Mouse (Mus musculus): ENCODE measurements around the gene Tfap2e. TPM values are rescaled to one million over a fixed set of nuclear protein-coding genes. Genes with fewer than 3 reads are reported as not detected.

Gene Tfap2e
- not detected in 2 replicates for total RNA-seq (2014; fragmentation: Nextera tagmentation)
- not detected in 2 replicates for total RNA-seq (2017)

DNA sequence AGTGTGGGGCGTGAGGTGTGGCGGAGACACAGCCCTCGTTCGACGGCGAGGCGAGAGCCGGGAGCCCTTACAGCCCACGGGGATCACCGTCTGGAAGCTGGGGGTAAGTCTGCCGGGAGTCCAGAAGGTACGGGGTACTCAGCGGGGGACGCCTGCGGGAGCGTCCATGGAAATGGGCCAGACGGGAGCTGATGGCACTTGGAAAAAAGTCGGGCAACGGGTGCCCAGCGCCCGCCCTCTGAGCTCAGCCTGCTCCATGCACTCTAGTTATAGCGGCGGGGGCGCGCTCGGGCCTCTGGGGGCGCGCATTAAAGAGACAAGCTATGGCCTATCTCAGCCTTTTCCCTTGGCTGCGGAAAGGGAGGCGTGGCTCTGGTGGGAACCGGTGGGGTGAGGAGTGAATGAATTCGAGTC lies at the start of gene Tfap2e:
TSS of gene Tfap2e (minus strand) at position 240 of the 414 bp plus-strand sequence.
- peak; percentile 45; the same call in 1 of the 2 replicates for ATAC-seq (replicated peaks; ENCODE audit: poor library complexity, severe bottlenecking)

DNA sequence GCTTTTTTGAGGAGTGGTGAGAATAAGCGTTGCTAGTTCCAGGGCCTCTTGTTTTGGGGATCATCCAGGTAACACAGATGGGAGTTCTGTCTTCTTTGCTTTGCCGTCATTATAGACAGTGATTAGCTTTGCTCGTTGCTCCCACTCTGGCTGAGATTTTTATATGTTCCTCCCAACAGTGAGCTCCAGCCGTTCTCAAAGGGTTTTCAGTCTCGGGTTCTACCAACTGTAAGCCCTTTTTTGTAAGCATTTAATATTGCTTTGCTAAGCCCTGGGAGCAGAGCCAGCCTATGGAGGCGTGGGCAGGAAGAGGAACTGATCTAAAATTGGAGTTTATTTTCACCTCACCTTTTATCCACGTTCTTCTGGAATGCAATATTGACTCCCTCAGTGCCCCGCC lies 47.0 kb upstream of the Tfap2e start:
- ATAC-seq (replicated peaks; ENCODE audit: poor library complexity, severe bottlenecking): no peak

DNA sequence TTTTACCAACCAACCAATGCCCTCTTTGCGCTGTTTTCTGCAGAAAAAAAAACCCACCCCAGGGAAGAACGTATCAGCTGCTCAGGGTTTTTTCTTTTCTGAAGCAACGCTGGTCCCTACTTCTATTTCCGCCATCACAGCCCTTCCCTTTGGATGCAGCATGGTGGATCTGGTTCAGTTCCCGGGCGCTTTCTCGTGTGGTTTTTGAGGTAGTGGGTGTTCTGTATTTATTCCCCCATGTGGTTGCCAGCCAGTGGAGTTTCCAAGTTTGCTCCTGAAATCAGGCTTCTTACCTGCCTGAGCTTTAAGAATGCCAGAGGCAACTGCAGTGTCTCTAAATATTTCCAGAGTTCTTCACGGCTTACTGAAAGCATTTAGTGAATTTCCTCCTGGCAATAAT lies 46.5 kb upstream of the Tfap2e start:
- ATAC-seq (replicated peaks; ENCODE audit: poor library complexity, severe bottlenecking): no peak

DNA sequence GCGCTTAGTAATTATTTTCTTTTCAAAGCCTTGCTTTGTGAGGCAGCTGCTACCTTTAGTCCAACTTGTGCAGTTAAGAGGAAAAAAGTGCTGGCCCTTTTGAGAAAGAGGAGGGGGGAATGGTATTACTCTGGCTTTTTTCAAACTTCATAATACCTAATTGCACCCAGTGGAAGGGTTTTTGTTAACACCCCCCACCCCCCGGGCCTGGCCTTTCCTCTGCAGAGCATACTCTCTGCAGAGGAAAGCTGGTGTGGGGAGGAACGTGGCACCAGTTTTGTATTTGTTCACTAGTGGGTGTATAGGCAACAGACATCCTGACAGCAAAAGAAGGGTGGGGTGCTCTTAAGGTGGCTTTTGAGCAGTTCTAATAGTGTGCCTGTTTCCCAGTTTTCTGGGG lies 45.8 kb upstream of the Tfap2e start:
- ATAC-seq (replicated peaks; ENCODE audit: poor library complexity, severe bottlenecking): no peak

DNA sequence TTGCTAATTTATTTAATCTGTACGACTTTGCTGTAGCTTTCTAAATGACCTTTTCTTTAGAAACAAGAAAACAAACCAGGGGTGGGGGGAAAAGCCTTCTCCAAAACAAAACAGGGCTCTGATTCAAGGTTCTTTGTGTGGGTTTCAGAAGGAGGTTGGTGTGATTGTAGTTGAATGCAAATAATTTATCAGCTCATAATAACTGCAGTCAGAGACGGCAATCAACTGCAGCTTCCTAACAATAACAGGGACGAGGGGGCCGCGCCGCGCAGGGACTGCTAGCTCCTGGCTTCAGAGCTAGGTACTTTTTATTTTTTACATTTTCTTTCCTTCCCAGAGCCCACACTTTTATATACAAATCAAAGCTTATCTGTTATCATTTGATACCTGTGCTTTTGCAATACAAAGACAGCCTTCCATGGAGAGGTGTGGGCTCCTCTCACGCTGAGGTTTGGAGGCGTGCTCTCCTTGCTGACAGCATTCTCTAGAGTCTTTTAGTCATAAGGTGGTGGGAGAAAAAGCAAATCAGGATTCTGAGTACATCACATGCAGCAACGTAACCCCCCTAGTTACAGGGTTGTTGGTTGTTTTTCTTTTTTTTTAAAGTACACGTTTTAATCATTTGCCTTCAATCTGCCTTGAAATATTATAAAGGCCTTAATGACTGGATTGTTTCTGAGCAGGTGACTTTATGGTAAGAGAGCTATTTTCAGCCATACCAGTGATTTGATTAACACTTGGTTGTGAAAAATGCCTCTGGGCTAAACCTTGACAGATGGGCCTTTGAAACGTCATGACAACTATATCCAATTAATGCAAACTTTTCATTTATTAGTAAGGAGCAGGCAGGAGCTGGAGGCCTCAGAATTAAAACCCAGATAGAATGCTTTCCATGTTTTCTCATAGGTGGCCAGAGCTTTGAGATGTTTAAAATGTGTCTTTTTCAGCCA lies 44.1 kb upstream of the Tfap2e start:
- ATAC-seq (replicated peaks; ENCODE audit: poor library complexity, severe bottlenecking): no peak

DNA sequence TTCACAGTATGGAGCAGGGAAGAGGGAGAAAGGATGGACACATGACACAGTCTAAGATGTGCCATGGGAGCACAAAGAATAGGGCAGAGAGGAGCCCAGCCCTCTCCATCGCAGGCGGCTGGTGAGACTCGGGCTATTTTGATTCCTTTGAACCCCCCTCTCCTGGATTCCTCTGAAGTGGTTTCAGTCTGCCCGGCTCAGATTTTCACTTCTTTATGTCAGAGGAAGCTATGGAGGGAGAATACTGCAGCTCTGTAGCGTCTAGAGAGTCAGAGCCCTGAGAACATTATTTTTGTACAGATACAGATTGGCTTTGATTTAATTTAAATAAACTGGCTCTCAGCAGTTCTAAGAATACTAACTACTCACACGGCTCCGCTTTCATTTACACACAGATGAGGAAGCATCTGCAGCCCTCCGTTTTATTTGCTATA lies 43.1 kb upstream of the Tfap2e start:
- ATAC-seq (replicated peaks; ENCODE audit: poor library complexity, severe bottlenecking): no peak

DNA sequence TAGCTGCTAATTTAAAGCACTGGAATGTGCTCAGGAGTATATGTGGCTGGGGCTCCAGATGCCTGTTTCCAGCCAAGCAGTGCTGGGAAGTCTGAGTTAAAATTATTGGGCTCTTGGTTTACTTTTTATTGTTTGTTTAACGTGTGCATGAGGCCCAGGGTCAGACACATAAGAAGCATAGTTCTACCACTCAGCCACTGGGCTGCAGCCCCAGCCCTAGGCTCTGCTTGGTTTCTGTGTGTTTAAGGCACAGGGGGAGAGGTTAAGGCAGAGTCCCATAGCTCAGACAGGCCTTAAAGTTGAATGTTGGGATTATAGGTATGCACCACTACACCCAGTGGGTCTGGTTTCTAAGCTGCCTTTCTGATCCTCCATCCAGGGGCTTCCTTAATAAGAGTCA lies 39.1 kb upstream of the Tfap2e start:
- ATAC-seq (replicated peaks; ENCODE audit: poor library complexity, severe bottlenecking): no peak

DNA sequence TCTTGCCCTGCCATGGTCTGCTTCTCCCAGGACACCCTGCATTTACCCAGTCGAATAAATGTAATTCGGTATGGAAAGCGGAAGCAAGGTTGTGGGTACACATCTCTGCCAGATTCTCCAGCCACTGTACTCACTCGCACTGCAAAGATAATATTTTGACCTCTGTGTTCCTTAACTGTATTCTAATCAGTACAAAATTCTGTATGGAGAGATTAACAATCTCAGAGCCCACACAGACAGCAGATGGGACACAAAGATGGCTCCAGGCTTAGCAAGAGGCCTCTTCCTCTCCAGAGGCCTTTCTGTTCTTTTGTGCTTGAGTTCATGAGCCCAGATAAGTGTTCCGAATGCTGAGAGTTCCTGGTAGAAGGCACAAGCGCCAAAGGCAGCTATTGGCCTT lies 37.8 kb upstream of the Tfap2e start:
- no peak for ATAC-seq (replicated peaks; ENCODE audit: poor library complexity, severe bottlenecking)

DNA sequence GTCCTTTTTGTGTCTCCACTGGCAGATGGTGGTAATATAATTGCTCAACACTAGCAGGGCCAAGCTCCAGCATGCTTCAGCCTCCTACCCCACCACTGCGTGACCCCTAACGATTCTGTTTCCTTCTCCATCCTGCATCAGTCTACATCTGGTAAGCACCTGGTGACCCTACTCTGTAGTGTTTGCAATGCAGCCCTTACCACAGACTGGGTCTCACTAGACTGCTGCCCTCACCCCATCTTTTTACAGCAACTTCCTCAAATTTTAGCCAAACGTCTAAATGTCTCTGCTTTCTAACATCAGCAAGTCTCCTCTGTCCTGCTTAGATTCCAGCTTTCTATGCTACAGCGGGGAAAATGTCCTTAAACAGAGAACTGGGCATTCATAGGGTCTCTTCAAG lies 34.8 kb upstream of the Tfap2e start:
- peak; percentile 84 for ATAC-seq (replicated peaks; ENCODE audit: poor library complexity, severe bottlenecking)

DNA sequence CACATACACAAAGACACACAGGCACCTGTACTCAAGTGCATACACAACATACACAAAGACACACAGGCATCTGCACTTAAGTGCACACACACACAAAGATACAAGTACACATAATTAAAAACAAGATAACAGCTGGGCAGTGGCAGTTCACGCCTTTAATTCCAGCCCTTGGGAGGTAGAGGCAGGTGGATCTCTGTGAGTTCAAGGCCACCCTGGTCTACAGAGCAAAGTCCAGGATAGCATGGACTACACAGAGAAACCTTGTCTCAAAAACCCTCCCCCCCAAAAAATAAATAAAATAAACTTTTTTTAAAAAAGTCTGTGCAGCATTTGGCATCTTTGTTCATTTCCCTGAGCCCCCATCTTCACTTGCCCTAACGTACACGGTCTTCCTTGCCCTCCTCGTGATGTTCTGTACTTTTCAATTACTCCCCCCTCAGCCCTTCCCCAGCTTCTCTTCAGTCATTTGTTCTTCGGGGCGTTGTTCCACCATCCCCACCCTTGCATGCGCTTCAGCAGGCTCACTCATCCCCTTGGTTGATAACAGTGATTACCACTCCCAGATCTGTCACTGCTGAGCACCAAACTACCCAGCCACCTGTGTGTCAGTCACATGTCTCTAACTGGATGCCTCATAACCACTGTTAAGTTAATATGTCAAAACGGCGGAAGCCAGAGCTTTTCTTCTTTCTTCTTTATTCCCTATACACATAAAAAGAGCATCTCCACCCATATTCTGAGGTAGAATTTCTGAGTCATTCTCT lies 33.9 kb upstream of the Tfap2e start:
- no peak for ATAC-seq (replicated peaks; ENCODE audit: poor library complexity, severe bottlenecking)

DNA sequence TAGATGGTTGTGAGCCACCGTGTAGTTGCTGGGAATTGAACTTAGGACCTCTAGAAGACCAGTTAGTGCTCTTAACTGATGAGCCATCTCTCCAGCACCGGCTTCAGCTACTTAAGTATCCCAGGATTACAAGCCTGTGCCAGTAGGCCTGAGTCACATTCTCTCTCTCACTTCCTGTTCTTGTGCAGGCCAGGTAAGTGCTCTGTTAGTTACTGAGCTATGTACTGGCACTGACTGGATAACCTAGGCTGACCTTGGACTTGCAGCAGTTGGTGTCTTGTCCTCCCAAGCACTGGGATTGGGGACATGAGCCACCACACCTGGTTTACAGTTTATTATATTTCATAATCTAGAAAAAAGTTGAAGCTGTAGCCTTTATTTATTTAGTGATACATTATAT lies 27.4 kb upstream of the Tfap2e start:
- no peak for ATAC-seq (replicated peaks; ENCODE audit: poor library complexity, severe bottlenecking)

DNA sequence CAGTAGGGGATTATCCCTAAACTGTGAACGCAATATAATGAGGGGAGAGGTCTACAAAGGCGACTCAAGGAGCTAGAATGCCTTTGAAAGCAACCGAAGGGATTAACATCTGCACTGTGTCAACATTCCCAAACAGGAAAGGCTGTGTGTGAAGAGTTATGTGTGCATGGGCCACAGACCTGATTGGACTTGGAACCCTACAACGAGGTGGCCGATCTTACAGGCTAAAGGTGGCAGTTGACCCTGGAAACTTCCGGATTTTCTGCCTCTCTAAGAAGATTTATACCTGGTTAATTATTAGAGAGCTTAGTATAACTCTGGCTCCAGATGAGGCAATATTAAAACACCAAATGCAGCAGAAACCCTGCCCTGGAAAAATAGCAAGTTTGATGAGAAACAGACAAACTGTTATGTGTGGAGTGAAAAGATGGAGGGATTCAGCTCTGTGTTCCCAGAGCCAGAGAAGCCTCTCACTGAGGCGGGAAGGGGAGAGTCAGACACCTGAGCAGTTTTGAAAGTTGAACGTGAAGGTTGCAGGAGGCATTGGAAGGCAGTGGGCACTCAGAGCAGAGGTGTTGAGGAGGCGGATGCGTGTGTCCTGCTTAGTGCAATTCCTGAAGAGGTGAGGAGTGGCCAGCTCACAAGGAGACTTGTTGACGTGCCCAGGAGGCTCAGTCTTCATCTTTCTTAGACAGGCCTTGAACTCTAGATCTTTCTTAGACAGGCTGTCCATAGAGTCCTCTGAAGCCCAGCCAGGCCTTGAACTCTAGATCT lies 26.7 kb upstream of the Tfap2e start:
- ATAC-seq (replicated peaks; ENCODE audit: poor library complexity, severe bottlenecking): no peak

DNA sequence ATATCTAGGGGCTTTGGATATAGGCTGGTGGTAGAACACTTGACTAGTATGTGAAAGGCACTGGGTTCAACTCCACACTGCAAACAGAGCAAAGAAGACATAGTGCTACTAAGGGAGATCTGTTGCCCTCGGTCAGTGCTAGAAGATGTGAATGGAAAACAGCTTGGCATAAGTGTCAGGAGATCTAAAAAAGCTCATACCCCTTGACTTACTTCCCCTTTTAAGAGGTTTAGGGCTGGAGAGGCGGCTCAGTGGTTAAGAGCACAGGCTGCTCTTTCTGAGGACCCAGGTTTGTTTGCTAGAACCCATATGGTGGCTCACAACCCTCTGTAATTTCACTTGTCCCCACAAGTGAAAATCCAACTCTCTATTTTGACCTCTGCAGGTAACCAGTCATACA lies 23.4 kb upstream of the Tfap2e start:
- ATAC-seq (replicated peaks; ENCODE audit: poor library complexity, severe bottlenecking): peak; percentile 46; the same call in 1 of the 2 replicates

DNA sequence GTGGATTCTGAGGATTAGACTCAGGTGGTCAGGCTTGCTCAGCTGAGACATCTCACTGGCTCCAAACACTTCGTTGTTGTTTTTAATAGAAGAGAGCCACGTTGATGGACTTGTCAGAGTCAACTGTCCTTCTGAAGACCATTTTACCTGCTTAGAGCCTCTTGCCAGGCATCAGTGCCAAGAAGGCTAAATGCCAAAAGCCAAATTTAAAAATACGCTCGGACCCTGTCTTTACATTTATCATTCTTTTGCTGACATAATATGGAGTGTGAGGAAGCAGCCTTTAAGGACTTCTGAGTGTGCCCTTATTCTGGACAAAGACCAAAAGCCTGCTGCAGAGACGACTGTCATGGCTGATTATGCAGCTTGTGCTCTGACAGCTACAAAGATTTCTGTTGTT lies 22.3 kb upstream of the Tfap2e start:
- ATAC-seq (replicated peaks; ENCODE audit: poor library complexity, severe bottlenecking): no peak

DNA sequence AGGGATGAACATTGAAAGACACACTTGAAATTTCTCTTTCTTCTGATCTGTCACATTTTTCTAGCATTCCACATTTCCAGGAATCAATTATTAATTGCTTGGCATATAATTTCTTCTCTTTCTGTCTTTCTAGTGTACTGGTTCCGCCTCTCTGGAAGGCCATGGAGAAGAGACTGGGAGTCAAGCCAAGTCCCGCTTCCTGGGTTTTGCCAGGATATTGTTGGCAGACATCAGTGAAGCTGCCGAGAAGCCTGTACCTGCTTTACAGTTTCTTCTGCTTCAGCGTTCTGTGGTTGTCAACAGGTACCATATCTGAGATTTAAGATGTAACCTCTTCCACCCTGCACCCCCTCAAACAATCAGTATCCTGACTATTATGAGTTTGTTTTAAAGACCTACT lies 20.7 kb upstream of the Tfap2e start:
- ATAC-seq (replicated peaks; ENCODE audit: poor library complexity, severe bottlenecking): no peak

DNA sequence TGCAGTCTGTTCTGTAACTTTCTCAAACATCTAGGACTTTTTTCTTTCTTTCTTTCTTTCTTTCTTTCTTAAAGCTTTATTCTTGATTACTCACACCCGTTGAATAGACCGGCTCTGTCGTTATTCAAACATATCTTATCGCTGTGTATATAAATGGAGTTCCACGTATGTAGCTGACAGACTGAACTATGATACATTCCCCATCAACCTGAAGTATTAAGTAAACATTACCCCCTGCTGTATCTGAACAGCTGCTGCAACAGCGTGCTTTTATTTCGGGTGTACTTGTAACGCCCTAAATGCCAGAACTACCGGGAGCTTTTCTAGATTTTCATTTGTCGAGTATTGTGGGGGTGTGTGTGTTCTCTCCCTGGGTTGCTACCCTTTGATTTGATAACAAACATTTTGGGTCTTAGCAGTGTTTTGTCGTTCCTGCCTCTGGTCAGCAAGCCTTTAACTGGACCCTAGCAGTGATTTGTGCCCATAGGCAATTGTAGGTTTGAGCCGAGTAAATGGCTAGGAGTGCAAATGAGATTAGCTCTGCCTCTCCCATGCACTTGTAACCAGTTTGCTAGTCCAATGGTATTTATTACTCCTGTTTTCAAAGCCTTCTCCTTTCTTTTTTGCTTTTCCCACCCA lies 18.8 kb upstream of the Tfap2e start:
- no peak for ATAC-seq (replicated peaks; ENCODE audit: poor library complexity, severe bottlenecking)

DNA sequence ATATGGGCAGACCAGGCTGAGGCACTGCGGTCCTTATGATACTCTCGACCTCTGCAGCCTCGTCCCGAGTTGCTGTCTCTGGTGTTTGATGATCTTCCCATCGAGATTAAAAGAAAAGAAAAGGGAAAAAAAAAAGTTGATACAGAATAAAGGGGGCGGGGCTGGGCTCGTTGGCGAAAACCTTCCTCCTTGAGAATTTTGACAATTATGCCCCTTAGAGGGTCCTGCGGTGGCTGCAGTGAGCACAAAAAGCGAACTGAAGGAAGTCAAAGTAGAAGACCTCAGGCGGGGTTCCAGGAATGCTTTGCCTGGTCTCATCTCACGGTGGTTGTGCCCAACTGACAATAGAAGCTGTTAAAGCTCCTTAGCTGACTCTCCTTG lies 18.2 kb upstream of the Tfap2e start:
- ATAC-seq (replicated peaks; ENCODE audit: poor library complexity, severe bottlenecking): no peak

DNA sequence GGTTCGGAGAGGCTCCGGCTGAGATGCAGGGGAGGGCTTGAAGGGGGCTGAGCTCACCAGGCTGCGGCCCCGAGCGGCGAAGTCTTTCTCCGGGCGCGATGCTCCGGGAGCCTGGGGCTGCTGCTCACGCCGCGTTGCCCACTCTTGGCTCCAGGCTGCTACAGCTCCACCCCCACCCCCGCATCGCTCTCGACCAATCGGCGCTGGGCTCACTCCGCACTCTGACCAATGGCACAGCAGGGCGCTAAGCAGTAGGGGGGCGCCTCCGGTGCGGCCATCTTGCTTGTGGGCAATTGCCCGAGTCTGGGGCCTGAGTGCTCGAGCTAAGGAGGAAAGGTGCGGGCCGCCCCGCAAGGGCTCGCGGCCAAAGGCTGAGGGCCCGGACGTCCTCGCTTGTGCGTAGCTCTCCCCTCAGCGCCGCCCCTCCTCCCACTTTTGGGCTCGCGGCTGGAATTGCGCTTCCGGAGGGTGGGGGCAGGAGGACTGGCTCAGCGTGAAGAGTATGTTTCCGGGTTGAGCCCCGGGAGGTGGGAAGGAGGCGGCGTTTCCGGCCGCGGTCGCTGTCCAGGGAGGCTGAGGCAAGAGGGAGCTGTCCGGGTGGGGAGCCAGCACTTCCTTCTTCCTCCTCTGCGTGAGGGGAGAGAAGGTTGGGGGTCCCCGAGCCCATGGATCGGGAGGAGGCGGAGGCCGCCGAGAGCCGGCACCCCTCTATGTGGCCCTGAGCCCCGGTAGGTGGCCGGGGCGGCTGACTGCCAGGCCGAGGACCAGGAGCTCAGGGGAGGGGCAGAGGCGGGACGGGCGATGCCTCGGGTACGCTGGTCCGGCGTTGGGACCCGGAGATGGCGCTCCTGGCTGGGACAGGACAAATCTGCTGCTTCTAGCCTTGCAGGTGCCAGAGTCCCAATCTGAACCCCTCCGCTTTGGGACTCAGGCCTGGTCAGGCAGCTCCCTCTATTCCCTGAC lies 17.5 kb upstream of the Tfap2e start, which contains the start of the genes Ncdn and AU040320:
TSS of gene Ncdn (minus strand) at position 171 of the 963 bp plus-strand sequence.
TSS of gene AU040320 (plus strand) at position 277 of the 963 bp plus-strand sequence.
- peak; percentile 87 for ATAC-seq (replicated peaks; ENCODE audit: poor library complexity, severe bottlenecking)

Data from granulocyte monocyte progenitor cell, adult 5-6 weeks (primary cell).